Mouse (Mus musculus) naive thymus-derived CD4-positive, alpha-beta T cell, adult 5 months (primary cell): ENCODE measurements around the gene Zfp568. TPM values are rescaled to one million over a fixed set of nuclear protein-coding genes. Genes with fewer than 3 reads are reported as not detected.

Experiments used
- polyA plus RNA-seq: library from polyadenylated mRNA; unstranded; fragments of 100-300 nt; shearing (Covaris generic); gene quantifications from one replicate; pipeline ENCODE4 v1.2.1, GENCODE M21; 2017

The Zfp568 gene
- 8.8 TPM for polyA plus RNA-seq

GRCm38 (mm10) chr7:29983690-29984380, at the start of gene Zfp568:
TSS of gene Zfp568 (plus strand) at chr7:29983955.

GRCm38 (mm10) chr7:29953513-29954401, 30.0 kb upstream of the Zfp568 start, which contains the start of gene Zfp74:
TSS of gene Zfp74 (minus strand) at chr7:29954089.

GRCm38 (mm10) chr7:30050882-30051548, 67.3 kb downstream of the Zfp568 start, which contains the start of gene Zfp14:
TSS of gene Zfp14 (minus strand) at chr7:30051380.

GRCm38 (mm10) chr7:30072146-30073028, 88.6 kb downstream of the Zfp568 start, which contains the start of gene Zfp82:
TSS of gene Zfp82 (minus strand) at chr7:30072900.

Other genes starting within 250 kb of the Zfp568 start
- 18.6 TPM for gene Zfp84, start 215.4 kb upstream of the Zfp568 start, polyA plus RNA-seq
- not detected for gene Zfp30, start 200.0 kb upstream of the Zfp568 start, polyA plus RNA-seq
- 8.3 TPM for gene Zfp790, start 167.8 kb upstream of the Zfp568 start, polyA plus RNA-seq
- gene Zfp940, start 130.3 kb upstream of the Zfp568 start, polyA plus RNA-seq, result 4.3 TPM
- 12.1 TPM for gene Zfp420, start 124.0 kb upstream of the Zfp568 start, polyA plus RNA-seq
- gene Zfp27, start 77.4 kb upstream of the Zfp568 start, polyA plus RNA-seq, result 2.4 TPM
- 1.00 TPM for gene Zfp383, start 75.7 kb upstream of the Zfp568 start, polyA plus RNA-seq
- gene Zfp74, start 29.9 kb upstream of the Zfp568 start, polyA plus RNA-seq, result 6.7 TPM
- 2.0 TPM for gene Zfp14, start 67.4 kb downstream of the Zfp568 start, polyA plus RNA-seq
- gene Zfp82, start 88.9 kb downstream of the Zfp568 start, polyA plus RNA-seq, result 7.3 TPM
- gene Gm26920, start 106.5 kb downstream of the Zfp568 start, polyA plus RNA-seq, result not detected
- gene Zfp566, start 106.6 kb downstream of the Zfp568 start, polyA plus RNA-seq, result 7.2 TPM
- gene Zfp260, start 110.8 kb downstream of the Zfp568 start, polyA plus RNA-seq, result 54.9 TPM
- 9.6 TPM for gene Zfp382, start 138.0 kb downstream of the Zfp568 start, polyA plus RNA-seq
- gene Zfp146, start 185.8 kb downstream of the Zfp568 start, polyA plus RNA-seq, result 49.7 TPM
- gene Cox7a1, start 200.2 kb downstream of the Zfp568 start, polyA plus RNA-seq, result not detected
- 52.2 TPM for gene Capns1, start 214.9 kb downstream of the Zfp568 start, polyA plus RNA-seq
- 27.8 TPM for gene Polr2i, start 248.0 kb downstream of the Zfp568 start, polyA plus RNA-seq
- gene Tbcb, start 248.3 kb downstream of the Zfp568 start, polyA plus RNA-seq, result 34.7 TPM